Mouse (Mus musculus) heart, embryonic 10.5 days (tissue): ENCODE results near the gene Impdh2. TPM values are rescaled to one million over a fixed set of nuclear protein-coding genes. Genes with fewer than 3 reads are reported as not detected.
A peak's percentile ranks its signal among the peaks of the same experiment; 100 is the strongest.

ENCODE experiments used
- DNase-seq: peaks from one replicate; pipeline ENCODE4 v3.0.0-alpha.2; 2017; ENCODE audit warnings: low spot score
- H3K27ac ChIP-seq: fragments of 300-500 bp; sonication (generic); 2 replicates; pipeline ENCODE4 v1.5.1; 2016; ENCODE audit warnings: mild to moderate bottlenecking
- H3K27me3 ChIP-seq: fragments of 300-500 bp; sonication (generic); 2 replicates; pipeline ENCODE4 v1.6.1; 2016; ENCODE audit warnings: mild to moderate bottlenecking; ENCODE audit not compliant: poor library complexity, insufficient read depth, severe bottlenecking
- H3K36me3 ChIP-seq: fragments of 300-500 bp; sonication (generic); 2 replicates; pipeline ENCODE4 v1.6.1; 2016; ENCODE audit warnings: mild to moderate bottlenecking, moderate library complexity
- H3K4me1 ChIP-seq: fragments of 300-500 bp; sonication (generic); 2 replicates; pipeline ENCODE4 v1.6.1; 2016; ENCODE audit warnings: mild to moderate bottlenecking
- H3K4me3 ChIP-seq: fragments of 300-500 bp; sonication (generic); 2 replicates; pipeline ENCODE4 v1.5.1; 2016; ENCODE audit warnings: mild to moderate bottlenecking, moderate library complexity
- H3K9me3 ChIP-seq: fragments of 300-500 bp; sonication (generic); 2 replicates; pipeline ENCODE4 v1.6.1; 2016; ENCODE audit warnings: mild to moderate bottlenecking, moderate library complexity
- WGBS: fragments of 180-500 bp; shearing (Covaris S2); methylation state at CpG from one replicate; pipeline ENCODE4 v1.1.7; 2016; 5-methylcytosine and 5-hydroxymethylcytosine counted together
- polyA plus RNA-seq: library from polyadenylated mRNA; unstranded; fragments of >200 nt; fragmentation: Nextera tagmentation; extraction: Ambion mirVana; gene quantifications from 2 replicates; pipeline ENCODE4 v1.2.1, GENCODE M21; 2016

Impdh2 gene
- polyA plus RNA-seq, 1 experiment from 2014 or later, result 194 TPM

DNA sequence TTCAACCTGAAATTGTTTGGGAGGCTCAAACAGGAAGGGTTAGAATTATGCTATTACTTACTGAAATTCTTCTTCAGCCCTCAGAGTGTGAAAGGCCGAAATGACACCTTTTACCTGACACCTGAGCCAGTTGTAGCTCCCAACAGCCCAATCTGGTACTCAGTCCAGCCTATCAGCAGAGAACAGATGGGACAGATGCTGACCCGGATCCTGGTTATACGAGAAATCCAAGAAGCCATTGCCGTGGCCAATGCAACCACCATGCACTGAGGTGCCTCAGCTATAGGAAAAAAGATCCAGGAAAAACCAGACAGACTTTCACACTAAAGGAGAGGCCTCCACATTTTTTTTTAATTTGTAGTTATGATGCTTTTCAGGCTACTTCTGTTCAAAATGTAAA lies 917 bp upstream of the Impdh2 start:
- no peaks in the 10 kb centered on the region for H3K27me3 ChIP-seq
- WGBS, result 89% methylated on average over 4 of the region's 4 CpGs
- no peaks in the 10 kb centered on the region for H3K9me3 ChIP-seq
- no peak overlapping the region for H3K27ac ChIP-seq
- H3K36me3 ChIP-seq, result peaks cover 80% of the 10 kb centered on the region
- no peak for DNase-seq
- H3K4me1 ChIP-seq, result peaks cover 9% of the 10 kb centered on the region
- H3K4me3 ChIP-seq, result no peak overlapping the region

DNA sequence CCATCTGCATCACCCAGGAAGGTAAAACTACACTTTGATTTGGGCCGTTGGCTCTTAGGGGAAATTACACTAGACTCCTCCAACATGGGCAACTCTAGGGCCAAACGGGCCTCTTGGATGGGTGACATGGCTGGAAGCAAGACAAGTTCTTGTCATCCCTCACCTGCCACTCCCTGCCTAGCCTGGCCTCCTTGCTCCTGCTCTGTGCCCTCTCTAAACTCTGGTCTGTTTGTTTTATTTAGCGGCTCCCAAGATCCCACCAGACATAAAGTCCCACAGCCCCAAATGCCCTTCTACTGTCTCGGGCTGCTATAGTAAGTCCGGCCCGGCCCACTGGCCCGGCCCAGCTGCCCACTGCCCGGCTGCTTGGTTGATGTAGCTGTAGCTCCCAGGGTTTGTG lies 3.6 kb downstream of the Impdh2 start:
- peaks cover 35% of the 10 kb centered on the region for H3K4me1 ChIP-seq
- no peak overlapping the region for H3K4me3 ChIP-seq
- H3K27ac ChIP-seq, result no peak overlapping the region
- DNase-seq, result no peak
- peaks cover 54% of the 10 kb centered on the region for H3K36me3 ChIP-seq
- H3K27me3 ChIP-seq, result no peaks in the 10 kb centered on the region
- 92% methylated on average over 8 of the region's 8 CpGs for WGBS
- no peaks in the 10 kb centered on the region for H3K9me3 ChIP-seq

DNA sequence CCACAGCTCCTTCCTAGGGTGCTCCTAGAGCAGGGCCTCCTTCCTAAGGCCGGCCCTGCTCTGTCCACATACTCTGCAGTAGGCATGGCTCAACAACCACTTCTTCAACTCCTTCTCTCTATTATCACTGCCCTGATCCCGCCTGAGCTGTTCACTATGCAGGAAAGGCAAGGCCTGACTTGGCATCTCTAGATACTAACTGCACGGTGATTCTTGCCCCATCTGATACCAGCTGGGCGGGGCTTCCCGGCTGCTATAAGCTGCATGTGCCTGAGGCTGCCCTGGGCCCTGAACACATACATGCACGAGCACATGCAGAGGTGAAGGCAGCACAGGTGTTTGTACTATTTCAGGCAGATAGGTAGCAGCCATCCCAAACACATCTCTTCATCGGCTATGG lies 4.0 kb downstream of the Impdh2 start:
- no peaks in the 10 kb centered on the region for H3K27me3 ChIP-seq
- H3K9me3 ChIP-seq, result no peaks in the 10 kb centered on the region
- H3K27ac ChIP-seq, result no peak overlapping the region
- no peak overlapping the region for H3K4me3 ChIP-seq
- peaks cover 40% of the 10 kb centered on the region for H3K4me1 ChIP-seq
- DNase-seq, result no peak
- peaks cover 50% of the 10 kb centered on the region for H3K36me3 ChIP-seq
- 81% methylated on average over 7 of the region's 7 CpGs for WGBS

DNA sequence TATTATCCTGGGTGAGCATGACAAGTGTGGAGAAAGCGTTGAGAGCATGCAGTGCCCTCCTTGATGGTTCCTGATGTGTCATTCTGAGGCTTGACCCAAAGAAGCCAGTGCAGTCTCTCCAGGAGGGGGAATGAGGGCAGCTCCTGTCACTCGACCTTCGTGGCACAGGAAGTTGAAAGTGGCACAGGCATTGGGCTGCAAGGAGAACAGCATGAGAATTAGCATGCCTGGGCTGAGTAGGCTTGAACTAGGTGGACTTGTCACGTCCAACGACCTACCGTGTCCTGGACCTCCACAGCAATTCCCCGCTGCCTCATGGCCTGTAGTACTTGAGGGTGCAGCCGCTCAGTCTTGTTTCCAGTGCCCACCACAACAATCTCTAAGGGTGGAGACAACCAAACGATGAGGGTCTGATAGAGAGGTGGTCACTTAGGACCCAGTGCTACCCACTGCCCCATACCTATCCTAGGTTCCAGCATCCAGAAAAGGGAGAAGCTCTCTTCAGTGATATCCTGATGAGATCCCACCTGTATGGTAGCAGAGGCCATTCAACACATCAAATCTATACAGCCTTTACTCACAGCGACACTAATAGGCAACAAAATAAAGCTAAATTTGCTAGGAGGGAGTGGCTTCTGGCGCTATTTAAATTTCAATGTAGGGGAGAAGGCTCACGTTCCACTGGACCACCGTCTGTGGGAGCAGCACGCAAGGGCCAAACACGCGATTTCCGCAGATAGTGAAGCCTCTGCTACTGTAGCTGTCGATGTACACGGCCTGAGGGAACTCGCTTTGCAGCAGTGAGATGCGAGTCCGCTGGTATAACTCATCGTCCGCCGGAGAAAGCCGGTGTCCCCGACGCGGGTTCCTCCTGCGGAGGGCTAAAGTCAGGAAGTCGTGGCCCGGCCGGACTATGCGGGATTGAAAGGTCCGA lies 6.1 kb downstream of the Impdh2 start:
- Histone ChIP-seq H3K9me3 (no peaks in the 10 kb centered on the region), H3K27me3 (no peaks in the 10 kb centered on the region), H3K4me3 (peak overlapping the region; percentile 85), H3K27ac (peak overlapping the region; percentile 94), H3K36me3 (peaks cover 52% of the 10 kb centered on the region), H3K4me1 (peaks cover 56% of the 10 kb centered on the region)
- WGBS, result 12% methylated on average over 35 of the region's 35 CpGs
- DNase-seq, result no peak

DNA sequence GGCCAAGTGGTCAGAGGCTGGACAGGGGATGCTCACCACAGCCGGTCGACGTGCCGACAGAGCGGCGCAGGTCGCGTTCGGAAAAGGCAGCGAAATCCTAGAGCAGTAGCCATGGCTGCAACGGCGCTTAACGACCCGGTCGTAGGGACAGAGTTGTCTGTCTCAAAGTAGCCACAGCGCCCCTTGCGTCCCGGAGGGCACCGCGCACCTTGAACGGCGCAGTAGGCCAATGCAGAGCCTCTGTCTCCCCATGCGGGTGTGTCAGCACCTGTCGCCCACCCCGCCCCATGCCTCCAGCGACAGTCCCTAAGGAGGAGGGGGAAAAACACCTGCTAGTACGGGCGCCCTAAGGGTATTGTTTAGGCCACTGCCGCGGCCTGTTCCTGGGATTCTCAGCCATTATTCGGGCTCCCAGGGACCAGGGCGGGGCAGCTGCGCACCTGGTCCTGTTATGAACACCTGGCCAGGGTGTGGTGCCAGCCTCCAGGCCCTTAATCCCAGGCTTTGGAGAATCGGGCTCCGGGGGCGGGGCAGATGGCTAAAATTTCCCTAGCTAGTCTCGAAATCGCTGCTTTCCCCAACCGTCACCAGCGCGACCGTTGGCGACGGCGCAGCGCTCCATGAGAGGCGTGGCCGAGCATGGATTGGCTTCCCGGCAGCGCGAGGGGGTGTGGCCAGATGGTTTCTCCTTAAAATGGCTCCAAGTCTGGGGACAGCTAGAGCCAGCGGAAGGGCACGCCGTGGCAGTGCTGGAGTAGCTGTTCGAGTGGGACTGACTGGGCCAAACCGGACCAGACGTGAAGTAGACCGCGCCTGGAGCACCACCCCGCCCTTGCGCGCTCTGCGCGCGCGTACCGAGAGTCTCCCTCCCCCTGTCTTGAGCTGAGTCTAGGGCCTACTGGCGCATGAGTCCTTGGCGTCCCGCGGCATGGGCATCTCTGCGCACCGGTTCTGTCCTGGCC lies 7.0 kb downstream of the Impdh2 start, which contains the start of gene Ndufaf3:
Ndufaf3 (minus strand) TSS at position 620 of the 962 bp plus-strand sequence.
- H3K9me3 ChIP-seq, result no peaks in the 10 kb centered on the region
- H3K4me3 ChIP-seq, result peak within 1 kb of the TSS; percentile 85
- H3K36me3 ChIP-seq, result peaks cover 53% of the 10 kb centered on the region
- DNase-seq, result peak; percentile 98
- no peaks in the 10 kb centered on the region for H3K27me3 ChIP-seq
- H3K27ac ChIP-seq, result peak within 1 kb of the TSS; percentile 94
- WGBS, result under 1% methylated on average over 73 of the region's 73 CpGs
- peaks cover 48% of the 10 kb centered on the region for H3K4me1 ChIP-seq

DNA sequence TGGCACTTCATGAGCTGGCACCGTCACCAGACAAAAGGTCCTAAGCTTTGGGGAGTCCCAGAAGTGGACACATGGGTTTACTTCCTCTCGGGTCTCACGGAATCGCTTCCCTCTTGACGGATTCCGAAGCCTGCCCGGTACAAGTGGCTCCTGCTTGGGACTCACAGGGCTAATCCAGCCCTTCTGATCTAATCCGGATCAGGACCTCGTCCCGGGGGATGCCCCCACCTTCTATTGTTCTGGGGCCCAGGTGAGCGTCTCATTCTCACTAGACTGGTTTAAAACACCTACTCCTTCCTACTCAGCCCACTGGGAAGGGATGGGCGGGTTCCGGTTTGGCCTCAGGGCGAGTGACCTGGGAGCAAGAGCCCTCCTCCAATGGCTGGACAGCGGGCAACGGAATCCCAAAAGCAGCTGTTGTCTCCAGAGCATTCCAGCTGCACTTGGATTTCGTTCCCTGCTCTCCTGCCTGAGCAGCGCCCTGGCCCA lies 7.9 kb downstream of the Impdh2 start:
- 7% methylated on average over 18 of the region's 18 CpGs for WGBS
- Histone ChIP-seq H3K9me3 (no peaks in the 10 kb centered on the region), H3K27me3 (no peaks in the 10 kb centered on the region), H3K4me3 (peak overlapping the region; percentile 85), H3K4me1 (peaks cover 48% of the 10 kb centered on the region), H3K27ac (peak overlapping the region; percentile 94), H3K36me3 (peaks cover 53% of the 10 kb centered on the region)
- no peak for DNase-seq

DNA sequence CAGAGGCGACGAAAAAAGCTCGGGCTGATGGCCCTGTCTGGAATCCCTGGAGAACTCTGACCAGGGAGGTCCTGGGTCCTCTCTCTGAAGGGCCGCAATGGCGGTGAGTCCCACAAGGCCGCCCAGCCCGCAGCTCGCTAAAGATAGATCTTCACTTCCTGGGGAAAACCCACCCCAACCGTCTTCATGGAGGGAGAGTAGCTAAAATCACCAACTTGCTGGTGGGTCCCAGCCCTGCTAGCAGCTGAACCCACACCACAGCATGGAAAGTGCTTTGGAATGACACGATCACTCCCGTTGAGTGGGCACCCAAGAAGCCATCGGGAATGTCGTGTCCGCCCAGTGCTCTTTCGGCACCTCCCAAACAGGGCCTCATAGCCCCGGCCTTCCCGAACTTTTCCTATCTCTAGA lies 8.4 kb downstream of the Impdh2 start:
- Histone ChIP-seq H3K9me3 (no peaks in the 10 kb centered on the region), H3K27me3 (no peaks in the 10 kb centered on the region), H3K4me3 (peak overlapping the region; percentile 85), H3K4me1 (peaks cover 53% of the 10 kb centered on the region), H3K36me3 (peaks cover 55% of the 10 kb centered on the region), H3K27ac (peak overlapping the region; percentile 94)
- WGBS, result 67% methylated on average over 17 of the region's 17 CpGs
- DNase-seq, result no peak

DNA sequence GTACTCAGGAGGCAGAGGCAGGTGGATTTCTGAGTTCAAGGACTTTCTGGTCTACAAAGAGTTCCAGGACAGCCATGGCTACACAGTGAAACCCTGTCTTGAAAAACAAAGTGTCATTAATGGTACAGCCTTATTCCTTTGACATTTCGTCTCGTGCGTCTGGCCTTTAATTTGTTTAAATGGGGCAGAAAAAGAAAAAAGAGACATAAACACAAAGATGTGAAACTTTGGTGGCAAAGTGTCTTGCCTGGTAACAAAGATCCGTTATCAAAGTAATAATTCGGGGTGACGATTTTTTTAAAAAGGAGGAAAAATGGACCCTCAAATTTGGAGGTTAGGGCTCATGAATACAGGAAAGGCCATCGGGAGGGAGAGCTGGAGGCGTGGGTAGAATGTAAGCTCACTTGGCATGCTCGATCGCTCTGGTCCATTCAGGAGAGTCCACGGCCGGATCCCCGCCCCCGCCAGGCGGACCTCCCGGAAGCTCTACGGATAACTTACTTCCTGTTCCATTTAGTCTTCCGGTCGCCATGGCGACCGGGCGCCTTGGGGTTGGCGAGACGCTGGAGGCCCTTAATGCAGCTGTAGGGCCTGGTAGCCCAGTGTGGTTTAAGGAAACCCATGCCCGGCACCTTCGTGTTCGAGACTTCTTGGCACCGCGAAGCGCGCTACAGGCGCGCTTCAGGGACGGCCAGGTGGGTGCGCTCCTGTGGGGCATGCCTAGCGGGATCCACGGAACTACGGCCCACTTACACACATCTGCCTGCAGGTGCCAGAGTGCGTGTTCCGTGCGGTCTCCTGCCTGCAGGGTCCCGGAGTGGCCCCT lies 9.5 kb downstream of the Impdh2 start, which contains the start of gene Dalrd3:
Dalrd3 (plus strand) TSS at position 506 of the 826 bp plus-strand sequence.
- Histone ChIP-seq H3K27ac (peak within 1 kb of the TSS; percentile 84), H3K27me3 (no peaks in the 10 kb centered on the region), H3K36me3 (peaks cover 55% of the 10 kb centered on the region), H3K9me3 (no peaks in the 10 kb centered on the region), H3K4me1 (peaks cover 64% of the 10 kb centered on the region), H3K4me3 (peak within 1 kb of the TSS; percentile 85)
- 7% methylated on average over 42 of the region's 42 CpGs for WGBS
- DNase-seq, result peak; percentile 98

DNA sequence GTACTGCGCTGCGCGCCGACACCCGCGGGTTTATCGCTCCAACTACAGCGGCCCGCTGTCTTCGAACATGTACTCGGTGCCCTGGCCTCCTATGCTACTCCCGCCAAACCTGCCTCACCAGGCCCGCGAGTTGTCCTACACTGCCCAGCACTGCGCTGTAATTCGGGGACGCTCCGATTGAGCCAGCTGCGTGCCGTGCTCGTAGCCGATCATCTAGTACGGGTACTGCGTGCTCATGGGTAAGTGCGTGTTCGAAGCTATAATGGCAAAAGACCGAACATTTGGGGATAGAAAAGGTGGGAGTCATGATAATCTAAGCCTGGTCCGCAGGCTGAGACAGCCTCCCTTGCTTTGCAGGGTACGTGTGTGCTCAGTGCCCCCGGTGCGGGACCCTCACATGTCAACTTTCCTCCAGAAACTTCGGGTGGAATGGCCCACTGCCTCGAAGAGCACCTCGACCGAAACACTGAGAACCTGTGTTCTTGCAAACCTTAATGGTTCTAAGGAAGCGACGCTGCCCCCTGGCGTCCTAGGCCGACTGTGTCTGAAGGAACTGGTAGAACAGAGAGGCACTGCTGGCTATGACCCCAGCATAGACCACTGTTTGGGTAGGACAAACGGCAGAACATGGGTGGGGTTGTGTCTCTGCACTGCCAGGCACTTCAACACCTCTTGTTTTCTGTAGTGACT lies 10.3 kb downstream of the Impdh2 start:
- H3K36me3 ChIP-seq, result peaks cover 55% of the 10 kb centered on the region
- H3K4me1 ChIP-seq, result peaks cover 70% of the 10 kb centered on the region
- H3K27ac ChIP-seq, result peak overlapping the region; percentile 84
- no peaks in the 10 kb centered on the region for H3K27me3 ChIP-seq
- peak; percentile 89 for DNase-seq
- peak overlapping the region; percentile 76 for H3K4me3 ChIP-seq
- H3K9me3 ChIP-seq, result no peaks in the 10 kb centered on the region
- WGBS, result 2% methylated on average over 40 of the region's 40 CpGs

DNA sequence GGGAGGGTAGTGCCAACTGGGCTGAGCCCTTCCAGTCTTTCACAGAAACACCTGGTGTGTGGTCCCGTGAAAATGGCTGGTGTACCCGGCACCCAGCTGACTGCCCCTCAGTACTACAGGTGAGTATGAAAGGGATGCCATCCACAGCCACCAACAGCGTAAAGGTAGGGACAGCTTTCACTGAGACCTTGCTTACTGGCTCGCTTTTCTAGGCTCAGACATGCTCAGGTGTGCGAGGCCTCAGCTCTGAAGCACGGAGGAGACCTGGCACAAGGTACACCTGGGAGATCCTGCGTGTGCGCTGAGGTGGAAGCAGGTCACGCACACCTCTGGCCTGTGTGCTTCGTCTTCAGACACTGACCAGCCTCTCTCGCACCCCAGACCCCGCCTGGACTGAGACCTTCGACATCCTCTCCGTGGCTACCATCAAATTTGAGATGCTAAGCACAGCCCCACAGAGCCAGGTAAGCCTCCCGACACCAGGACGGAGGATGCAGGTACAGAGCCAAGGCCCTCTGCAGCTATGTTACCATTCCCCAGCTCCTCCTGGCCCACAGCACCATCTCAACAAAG lies 11.4 kb downstream of the Impdh2 start:
- peaks cover 60% of the 10 kb centered on the region for H3K36me3 ChIP-seq

DNA sequence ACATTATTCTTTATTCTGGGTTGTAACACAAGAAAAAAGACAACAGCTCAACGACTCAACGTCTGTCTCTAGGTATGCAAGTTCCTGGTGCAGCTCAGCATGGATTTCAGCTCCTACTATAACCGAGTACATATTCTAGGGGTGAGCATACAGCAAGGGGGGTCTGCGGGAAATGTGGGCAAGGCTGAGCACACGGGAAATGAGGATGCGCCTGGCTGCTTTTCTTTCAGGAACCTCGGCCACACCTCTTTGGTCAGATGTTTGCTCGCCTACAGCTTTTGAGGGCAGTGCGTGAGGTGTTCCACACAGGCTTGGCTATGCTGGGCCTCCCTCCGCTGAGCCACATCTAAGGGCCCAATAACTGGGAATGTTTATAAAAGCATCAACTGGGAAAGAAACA lies 12.2 kb downstream of the Impdh2 start:
- H3K4me3 ChIP-seq, result no peak overlapping the region
- H3K27me3 ChIP-seq, result no peaks in the 10 kb centered on the region
- peaks cover 77% of the 10 kb centered on the region for H3K4me1 ChIP-seq
- DNase-seq, result peak; percentile 69
- H3K9me3 ChIP-seq, result no peaks in the 10 kb centered on the region
- H3K36me3 ChIP-seq, result peaks cover 61% of the 10 kb centered on the region
- 92% methylated on average over 10 of the region's 10 CpGs for WGBS
- no peak overlapping the region for H3K27ac ChIP-seq

More for the DNA sequence above, 11.4 kb downstream of the Impdh2 start:
- WGBS, result 91% methylated on average over 16 of the region's 16 CpGs
- DNase-seq, result peak; percentile 70
- Histone ChIP-seq H3K27ac (no peak overlapping the region), H3K4me3 (no peak overlapping the region), H3K27me3 (no peaks in the 10 kb centered on the region), H3K4me1 (peaks cover 71% of the 10 kb centered on the region), H3K9me3 (no peaks in the 10 kb centered on the region)
